Mouse (Mus musculus) small intestine, adult 2 months (tissue): ENCODE data around the gene Stxbp6.

Source experiments
- CTCF ChIP-seq: fragments of 200-500 bp; IDR thresholded peaks from 2 replicates; pipeline ENCODE4 v1.5.1; 2012; ENCODE audit warnings: low read depth, mild to moderate bottlenecking, control low read depth, inconsistent platforms, low read length, moderate library complexity, mixed read lengths; ENCODE audit not compliant: insufficient replicate concordance, insufficient read length; ENCODE audit errors: extremely low read depth
- POLR2A ChIP-seq: fragments of 200-500 bp; IDR thresholded peaks from 2 replicates; pipeline ENCODE4 v1.6.1; 2012; ENCODE audit warnings: low read depth, mild to moderate bottlenecking, control low read depth, inconsistent platforms, low read length, moderate library complexity

- TF ChIP-seq CTCF = no peak
- no peak for TF ChIP-seq POLR2A
These were observed 184.7 kb downstream of the Stxbp6 start for GRCm38 (mm10) chr12:44889677-44890393.
